Mouse (Mus musculus): Measurements from ENCODE around the gene Robo1.

Robo1 gene

GRCm38 (mm10) chr16:72737154-72737553 is 429.0 kb downstream of the Robo1 start:
- DNase-seq (ENCODE audit: low spot score in 2 of 2), result no peak

- no peak for DNase-seq (ENCODE audit: low spot score in 2 of 2)
Observed at GRCm38 (mm10) chr16:72740218-72740617, 432.1 kb downstream of the Robo1 start.

GRCm38 (mm10) chr16:72747696-72748095 is 439.6 kb downstream of the Robo1 start:
- DNase-seq (ENCODE audit: low spot score in 2 of 2), result no peak

GRCm38 (mm10) chr16:72765128-72765913 is 457.2 kb downstream of the Robo1 start:
- DNase-seq (ENCODE audit: low spot score in 2 of 2), result no peak

GRCm38 (mm10) chr16:72769214-72769834 is 461.2 kb downstream of the Robo1 start:
- DNase-seq (ENCODE audit: low spot score in 2 of 2), result no peak

GRCm38 (mm10) chr16:72772348-72772747 is 464.2 kb downstream of the Robo1 start:
- DNase-seq (ENCODE audit: low spot score in 2 of 2), result no peak

GRCm38 (mm10) chr16:72773034-72773433 is 464.9 kb downstream of the Robo1 start:
- no peak for DNase-seq (ENCODE audit: low spot score in 2 of 2)

- no peak for DNase-seq (ENCODE audit: low spot score in 2 of 2)
Observed at GRCm38 (mm10) chr16:72778520-72778919, 470.4 kb downstream of the Robo1 start.

- DNase-seq (ENCODE audit: low spot score in 2 of 2), result no peak
Observed at GRCm38 (mm10) chr16:72782171-72782570, 474.1 kb downstream of the Robo1 start.

- DNase-seq (ENCODE audit: low spot score in 2 of 2), result no peak
Observed at GRCm38 (mm10) chr16:72786079-72786478, 478.0 kb downstream of the Robo1 start.

- no peak for DNase-seq (ENCODE audit: low spot score in 2 of 2)
Observed at GRCm38 (mm10) chr16:72786636-72787035, 478.5 kb downstream of the Robo1 start.

- no peak for DNase-seq (ENCODE audit: low spot score in 2 of 2)
Observed at GRCm38 (mm10) chr16:72788017-72788416, 479.9 kb downstream of the Robo1 start.

- DNase-seq (ENCODE audit: low spot score in 2 of 2), result no peak
Observed at GRCm38 (mm10) chr16:72791181-72791705, 483.1 kb downstream of the Robo1 start.

GRCm38 (mm10) chr16:72794692-72795378 is 486.7 kb downstream of the Robo1 start:
- no peak for DNase-seq (ENCODE audit: low spot score in 2 of 2)

- no peak for DNase-seq (ENCODE audit: low spot score in 2 of 2)
Observed at GRCm38 (mm10) chr16:72795379-72795712, 487.2 kb downstream of the Robo1 start.

GRCm38 (mm10) chr16:72798405-72798949 is 490.4 kb downstream of the Robo1 start:
- no peak for DNase-seq (ENCODE audit: low spot score in 2 of 2)

GRCm38 (mm10) chr16:72800121-72800749 is 492.1 kb downstream of the Robo1 start:
- DNase-seq (ENCODE audit: low spot score in 2 of 2), result no peak

GRCm38 (mm10) chr16:72800788-72801187 is 492.7 kb downstream of the Robo1 start:
- no peak for DNase-seq (ENCODE audit: low spot score in 2 of 2)

GRCm38 (mm10) chr16:72808351-72808750 is 500.2 kb downstream of the Robo1 start:
- DNase-seq (ENCODE audit: low spot score in 2 of 2), result no peak

GRCm38 (mm10) chr16:72810942-72811341 is 502.8 kb downstream of the Robo1 start:
- no peak for DNase-seq (ENCODE audit: low spot score in 2 of 2)

GRCm38 (mm10) chr16:72811494-72811893 is 503.4 kb downstream of the Robo1 start:
- no peak for DNase-seq (ENCODE audit: low spot score in 2 of 2)

GRCm38 (mm10) chr16:72811908-72812307 is 503.8 kb downstream of the Robo1 start:
- DNase-seq (ENCODE audit: low spot score in 2 of 2), result no peak

All from frontal cortex, postnatal 10 days (tissue).